Mouse (Mus musculus): ENCODE measurements around the gene Amotl2. TPM values are rescaled to one million over a fixed set of nuclear protein-coding genes. Genes with fewer than 3 reads are reported as not detected.
A peak's percentile ranks its signal among the peaks of the same experiment; 100 is the strongest.

Amotl2 gene
- polyA plus RNA-seq, 1 experiment, result 7.2 TPM

DNA sequence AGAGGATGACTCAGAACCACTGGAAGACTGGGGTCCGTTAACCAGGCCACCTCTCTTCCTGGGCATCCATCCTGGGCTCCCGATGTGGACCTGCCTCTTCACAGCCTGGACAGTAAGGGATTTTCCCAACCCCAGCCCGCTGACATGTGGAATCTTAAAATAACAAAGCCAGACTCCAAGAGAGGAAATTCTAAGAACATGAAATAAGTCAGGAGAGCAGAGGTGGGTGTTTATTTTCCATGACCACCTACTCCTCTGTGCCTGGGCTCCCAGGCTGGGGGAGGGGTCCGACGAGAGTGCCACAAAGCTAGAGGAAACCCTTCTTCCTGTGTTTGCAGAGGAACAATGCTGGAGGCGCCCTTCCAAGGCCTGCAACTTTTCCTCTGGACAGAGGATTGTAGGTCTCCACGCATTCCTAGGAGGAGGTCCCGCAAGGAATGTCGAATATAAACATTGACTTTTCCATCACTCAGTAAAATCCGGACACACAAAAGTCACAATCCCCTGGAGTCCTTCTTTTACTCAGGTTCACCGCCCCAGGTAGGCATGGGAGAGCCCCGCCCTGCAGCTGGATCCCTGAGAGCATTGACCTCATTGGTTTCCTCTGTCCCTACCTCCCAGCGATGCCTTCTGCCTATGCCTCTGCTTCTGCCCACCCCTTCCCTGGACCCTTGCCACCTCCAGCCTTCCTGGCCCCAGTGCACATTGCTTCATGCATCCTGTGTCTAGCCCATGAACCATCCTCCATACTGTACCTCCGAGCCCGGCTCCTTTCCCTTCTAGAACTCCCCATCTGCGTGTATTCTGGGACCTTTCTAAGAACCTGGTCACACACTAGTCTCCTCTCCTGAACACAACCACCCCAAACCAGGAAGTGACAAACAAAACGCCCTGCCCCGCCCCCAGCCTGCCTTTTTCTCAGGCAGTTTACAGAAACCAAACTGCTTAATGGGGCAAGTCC lies 61.4 kb downstream of the Amotl2 start:
- no peak for DNase-seq
- Histone ChIP-seq H3K36me3 (ENCODE audit: control insufficient read depth, insufficient read depth, low read length) (no peaks in the 10 kb centered on the region), H3K27ac (ENCODE audit: control insufficient read depth, insufficient read depth, low read length) (no peak overlapping the region), H3K27me3 (ENCODE audit: control insufficient read depth, insufficient read depth, low read length) (no peaks in the 10 kb centered on the region), H3K4me1 (replicated peaks; ENCODE audit: control insufficient read depth, insufficient read depth, low read length) (peaks cover 3% of the 10 kb centered on the region; the same call in 1 of the 2 replicates), H3K4me3 (ENCODE audit: control insufficient read depth, insufficient read depth, low read length) (no peak overlapping the region)
- 34% methylated on average over 18 of the region's 18 CpGs for WGBS
- TF ChIP-seq CTCF (IDR thresholded peaks at IDR 0.05; ENCODE audit: borderline replicate concordance, control insufficient read depth, extremely low read depth, insufficient read depth, low read length, poor library complexity) (no peak), POLR2A (IDR thresholded peaks at IDR 0.05; ENCODE audit: control insufficient read depth, extremely low read depth, insufficient read depth, low read length, poor library complexity) (no peak)

DNA sequence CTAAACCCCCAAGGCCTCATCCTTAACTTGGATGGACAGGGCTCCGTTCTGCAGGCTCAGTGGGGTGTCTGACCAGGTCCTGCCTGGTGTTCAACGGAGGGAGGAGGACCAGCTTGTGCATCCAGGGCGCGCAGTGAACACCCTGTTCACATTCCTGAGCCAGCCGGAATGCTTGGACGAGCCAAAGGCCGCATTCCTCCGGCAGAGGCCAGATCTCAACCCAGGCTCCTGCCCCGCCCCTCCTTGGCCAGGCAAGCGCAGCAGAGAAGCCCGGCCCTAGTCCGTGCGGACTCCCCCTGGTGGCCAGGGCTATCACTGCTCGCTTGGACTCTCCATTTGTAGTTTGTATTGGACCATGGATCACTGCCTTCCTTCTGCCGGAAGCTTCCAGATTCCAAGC lies 63.0 kb downstream of the Amotl2 start:
- Histone ChIP-seq H3K36me3 (ENCODE audit: control insufficient read depth, insufficient read depth, low read length) (no peaks in the 10 kb centered on the region), H3K27ac (ENCODE audit: control insufficient read depth, insufficient read depth, low read length) (no peak overlapping the region), H3K4me1 (replicated peaks; ENCODE audit: control insufficient read depth, insufficient read depth, low read length) (peaks cover 3% of the 10 kb centered on the region; the same call in 1 of the 2 replicates), H3K4me3 (ENCODE audit: control insufficient read depth, insufficient read depth, low read length) (no peak overlapping the region), H3K27me3 (ENCODE audit: control insufficient read depth, insufficient read depth, low read length) (no peaks in the 10 kb centered on the region)
- DNase-seq, result peak; percentile 48
- TF ChIP-seq CTCF (IDR thresholded peaks at IDR 0.05; ENCODE audit: borderline replicate concordance, control insufficient read depth, extremely low read depth, insufficient read depth, low read length, poor library complexity) (peak; percentile 69), POLR2A (IDR thresholded peaks at IDR 0.05; ENCODE audit: control insufficient read depth, extremely low read depth, insufficient read depth, low read length, poor library complexity) (no peak)
- WGBS, result 30% methylated on average over 15 of the region's 15 CpGs

Other genes with a start within 250 kb of the Amotl2 start
- gene Ky, start 210.9 kb upstream of the Amotl2 start, polyA plus RNA-seq (2012; rRNA removed), result 0.65 and 0.89 TPM in 2 replicates
- gene Anapc13, start 90.4 kb upstream of the Amotl2 start, polyA plus RNA-seq (2012; rRNA removed), result 34.6 and 35.3 TPM in 2 replicates
- 4.9 and 6.1 TPM in 2 replicates for gene Cep63, start 90.1 kb upstream of the Amotl2 start, polyA plus RNA-seq (2012; rRNA removed)
- 6.8 and 10.7 TPM in 2 replicates for gene Ryk, start 118.2 kb downstream of the Amotl2 start, polyA plus RNA-seq (2012; rRNA removed)